Mouse (Mus musculus): ENCODE data around the gene Agk.

Gene Agk

DNA sequence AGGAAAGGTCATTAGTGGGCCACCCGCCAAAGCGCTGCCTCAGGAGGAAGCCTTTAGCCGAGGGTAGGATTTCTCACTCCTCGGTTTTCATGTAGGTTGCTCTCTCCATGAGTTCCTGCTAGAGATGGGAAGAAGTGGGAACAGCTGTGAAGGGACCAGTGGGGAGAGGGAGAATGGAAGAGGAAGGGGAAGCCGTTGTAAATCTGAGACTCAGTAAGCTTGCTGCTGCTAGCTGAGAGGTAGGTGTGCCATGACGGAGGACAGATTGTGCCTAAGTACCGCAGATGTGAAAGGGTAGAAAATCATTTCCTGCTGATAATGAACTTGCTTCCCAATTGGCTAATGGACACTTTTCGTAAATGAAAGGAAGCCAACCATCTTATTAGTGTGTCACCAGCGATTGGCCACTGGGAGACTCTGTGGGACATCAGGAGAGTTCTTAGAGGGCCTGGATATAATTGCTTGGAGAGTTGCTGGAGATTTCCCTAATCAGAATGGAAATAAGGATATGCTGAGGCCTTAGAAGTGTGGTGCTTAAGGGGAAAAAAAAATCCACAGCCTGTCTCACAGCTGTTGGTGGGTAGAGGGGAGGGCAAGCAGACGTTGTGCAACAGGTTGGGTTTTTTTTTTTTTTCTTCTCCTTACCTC is 118.4 kb downstream of the Agk start:
- no peak for DNase-seq (ENCODE audit: low spot score)

All from ovary, postnatal 10 days (tissue).